Mouse (Mus musculus): ENCODE results near the gene Vgf. TPM values are rescaled to one million over a fixed set of nuclear protein-coding genes. Genes with fewer than 3 reads are reported as not detected.

The Vgf gene
- polyA plus RNA-seq (2015; fragmentation: Nextera tagmentation; extraction: Ambion mirVana) = 0.10 TPM in 1 of 2 replicates, not detected in the other

DNA sequence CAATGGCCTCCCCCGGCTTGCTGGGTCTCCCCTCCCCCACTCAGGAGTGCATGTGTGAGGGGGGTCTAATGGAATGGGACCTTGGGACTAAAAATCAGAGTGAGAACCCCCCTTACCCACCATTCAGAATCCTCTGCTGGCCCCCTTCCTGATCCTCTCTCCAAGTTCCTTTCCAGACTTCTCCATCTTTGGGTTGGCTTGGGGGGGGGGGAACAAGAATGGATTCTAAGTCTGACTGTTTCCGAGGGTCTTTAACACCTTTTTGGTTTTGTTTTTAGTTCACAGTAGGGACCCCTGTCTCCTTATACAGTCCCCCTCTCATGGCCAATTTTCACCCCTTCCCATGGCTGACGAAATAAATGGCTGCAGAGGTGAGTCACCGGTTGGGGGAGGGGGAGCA lies at the start of gene Vgf:
TSS of gene Vgf (plus strand) at position 301 of the 400 bp plus-strand sequence.
- no peak within 1 kb of the TSS for H3K9ac ChIP-seq
- no peaks in the 10 kb centered on the region for H3K9me3 ChIP-seq (replicated peaks)
- H3K27me3 ChIP-seq = peaks cover 77% of the 10 kb centered on the region
- H3K4me2 ChIP-seq = no peak within 1 kb of the TSS
- H3K27ac ChIP-seq = no peak within 1 kb of the TSS
- WGBS = 17% methylated on average over 4 of the region's 4 CpGs
- no peaks in the 10 kb centered on the region for H3K36me3 ChIP-seq
- H3K4me3 ChIP-seq = no peak within 1 kb of the TSS
- H3K4me1 ChIP-seq (replicated peaks) = peaks cover 17% of the 10 kb centered on the region
- ATAC-seq (replicated peaks; ENCODE audit: insufficient number of reproducible peaks, insufficient read depth, low FRiP score, low read depth) = no peak

DNA sequence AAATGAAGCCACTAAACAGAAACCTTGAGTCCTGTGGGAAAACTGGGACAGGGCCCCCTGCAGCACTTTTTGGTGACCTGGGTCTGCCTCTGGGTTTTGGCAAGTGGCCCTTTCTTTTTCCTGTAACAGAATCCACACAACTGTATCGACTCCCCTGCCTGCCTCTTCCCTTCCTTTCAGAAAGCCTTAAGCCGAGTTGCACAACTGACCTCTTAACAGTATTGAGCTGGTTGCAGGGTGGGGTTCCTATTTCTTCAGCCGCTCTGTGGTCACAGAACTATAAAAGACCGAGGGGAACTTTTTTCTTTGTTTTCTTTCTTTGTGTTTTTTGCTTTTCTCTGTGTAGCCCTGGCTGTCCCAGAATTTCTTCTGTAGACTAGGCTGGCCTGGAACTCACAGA lies 48.4 kb upstream of the Vgf start:
- Histone ChIP-seq H3K4me1 (replicated peaks) (0 out of 2 replicates have a peak, but pooled peaks cover 2% of the 10 kb centered on the region), H3K27ac (no peak overlapping the region), H3K9ac (no peak overlapping the region), H3K27me3 (no peaks in the 10 kb centered on the region), H3K4me3 (no peak overlapping the region), H3K9me3 (replicated peaks) (no peaks in the 10 kb centered on the region), H3K36me3 (peaks cover 17% of the 10 kb centered on the region), H3K4me2 (no peak overlapping the region)
- ATAC-seq (replicated peaks; ENCODE audit: insufficient number of reproducible peaks, insufficient read depth, low FRiP score, low read depth) = no peak
- 72% methylated on average over 4 of the region's 4 CpGs for WGBS

- ATAC-seq (replicated peaks; ENCODE audit: insufficient number of reproducible peaks, insufficient read depth, low FRiP score, low read depth) = no peak
- H3K27me3 ChIP-seq = no peaks in the 10 kb centered on the region
- H3K4me2 ChIP-seq = no peak overlapping the region
- WGBS = 78% methylated on average over 2 of the region's 2 CpGs
- peaks cover 17% of the 10 kb centered on the region for H3K36me3 ChIP-seq
- H3K4me3 ChIP-seq = no peak overlapping the region
- no peak overlapping the region for H3K9ac ChIP-seq
- no peak overlapping the region for H3K27ac ChIP-seq
- no peaks in the 10 kb centered on the region for H3K9me3 ChIP-seq (replicated peaks)
- H3K4me1 ChIP-seq (replicated peaks) = 0 out of 2 replicates have a peak, but pooled peaks cover 2% of the 10 kb centered on the region
These were observed 46.4 kb upstream of the Vgf start for GRCm38 (mm10) chr5:136979762-136980161.

GRCm38 (mm10) chr5:136980974-136981373 lies 45.2 kb upstream of the Vgf start:
- Histone ChIP-seq H3K9ac (no peak overlapping the region), H3K4me2 (no peak overlapping the region), H3K4me3 (no peak overlapping the region), H3K9me3 (replicated peaks) (no peaks in the 10 kb centered on the region), H3K4me1 (replicated peaks) (peaks cover 7% of the 10 kb centered on the region), H3K27me3 (no peaks in the 10 kb centered on the region), H3K36me3 (peaks cover 17% of the 10 kb centered on the region), H3K27ac (no peak overlapping the region)
- WGBS = 88% methylated on average over 8 of the region's 8 CpGs
- ATAC-seq (replicated peaks; ENCODE audit: insufficient number of reproducible peaks, insufficient read depth, low FRiP score, low read depth) = no peak

- H3K9me3 ChIP-seq (replicated peaks) = no peaks in the 10 kb centered on the region
- H3K27me3 ChIP-seq = no peaks in the 10 kb centered on the region
- peaks cover 17% of the 10 kb centered on the region for H3K36me3 ChIP-seq
- no peak overlapping the region for H3K4me2 ChIP-seq
- H3K9ac ChIP-seq = no peak overlapping the region
- H3K4me1 ChIP-seq (replicated peaks) = peaks cover 13% of the 10 kb centered on the region
- H3K4me3 ChIP-seq = no peak overlapping the region
- ATAC-seq (replicated peaks; ENCODE audit: insufficient number of reproducible peaks, insufficient read depth, low FRiP score, low read depth) = no peak
- 45% methylated on average over 16 of the region's 16 CpGs for WGBS
- no peak overlapping the region for H3K27ac ChIP-seq
These were observed 43.8 kb upstream of the Vgf start for GRCm38 (mm10) chr5:136982338-136982930.

DNA sequence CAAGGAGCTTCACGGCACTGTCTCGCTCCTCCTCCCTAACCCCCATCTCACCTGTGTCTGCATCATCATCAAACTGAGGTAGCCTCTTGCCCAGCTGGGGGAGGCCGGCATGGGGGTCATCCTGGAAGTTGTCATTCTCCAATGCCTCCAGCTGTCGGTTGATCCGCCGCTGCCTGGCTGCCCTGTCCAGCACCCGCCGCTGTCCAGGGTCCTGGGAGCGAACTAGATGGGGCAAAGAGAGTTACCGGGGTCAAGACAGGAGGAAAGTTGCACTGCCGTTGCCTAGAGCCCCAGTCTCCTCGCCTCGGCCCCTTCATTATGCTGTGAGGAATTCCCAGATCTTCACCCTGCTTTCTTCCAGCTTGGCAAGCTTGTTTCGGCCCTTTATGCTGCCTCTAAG lies 41.4 kb upstream of the Vgf start:
- no peak overlapping the region for H3K4me2 ChIP-seq
- H3K27ac ChIP-seq = no peak overlapping the region
- peaks cover 23% of the 10 kb centered on the region for H3K4me1 ChIP-seq (replicated peaks)
- H3K4me3 ChIP-seq = no peak overlapping the region
- H3K27me3 ChIP-seq = no peaks in the 10 kb centered on the region
- H3K36me3 ChIP-seq = peaks cover 20% of the 10 kb centered on the region
- no peaks in the 10 kb centered on the region for H3K9me3 ChIP-seq (replicated peaks)
- ATAC-seq (replicated peaks; ENCODE audit: insufficient number of reproducible peaks, insufficient read depth, low FRiP score, low read depth) = no peak
- no peak overlapping the region for H3K9ac ChIP-seq
- 53% methylated on average over 14 of the region's 14 CpGs for WGBS

DNA sequence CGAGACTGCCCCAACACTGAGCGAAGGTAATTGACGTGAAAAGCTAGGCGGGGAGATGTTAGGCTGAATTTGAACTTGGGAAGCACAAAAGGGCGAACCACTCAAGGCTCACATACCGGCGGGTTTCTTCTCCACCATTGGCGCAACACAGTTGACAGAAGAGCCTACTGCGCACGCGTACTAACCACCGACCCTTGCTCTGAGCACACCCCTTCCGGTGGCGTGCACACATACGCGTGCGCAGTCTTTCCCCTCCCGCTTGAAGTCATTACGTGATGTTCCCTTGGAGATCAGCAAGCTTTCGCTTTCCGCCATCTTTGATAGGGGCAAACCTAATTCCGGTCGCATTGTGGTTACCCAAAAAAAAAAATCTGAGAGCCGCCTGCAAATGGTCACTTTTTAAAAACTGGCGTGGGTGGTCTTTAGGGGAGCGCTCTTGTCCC lies 39.5 kb upstream of the Vgf start, which contains the start of gene Plod3:
TSS of gene Plod3 (plus strand) at position 325 of the 443 bp plus-strand sequence.
- Histone ChIP-seq H3K36me3 (peaks cover 28% of the 10 kb centered on the region), H3K27ac (peak within 1 kb of the TSS; percentile 87), H3K4me3 (peak within 1 kb of the TSS; percentile 84), H3K4me2 (peak within 1 kb of the TSS; percentile 90), H3K27me3 (no peaks in the 10 kb centered on the region), H3K4me1 (replicated peaks) (peaks cover 23% of the 10 kb centered on the region), H3K9me3 (replicated peaks) (no peaks in the 10 kb centered on the region), H3K9ac (peak within 1 kb of the TSS; percentile 93)
- peak; percentile 95 for ATAC-seq (replicated peaks; ENCODE audit: insufficient number of reproducible peaks, insufficient read depth, low FRiP score, low read depth)
- under 1% methylated on average over 26 of the region's 26 CpGs for WGBS

DNA sequence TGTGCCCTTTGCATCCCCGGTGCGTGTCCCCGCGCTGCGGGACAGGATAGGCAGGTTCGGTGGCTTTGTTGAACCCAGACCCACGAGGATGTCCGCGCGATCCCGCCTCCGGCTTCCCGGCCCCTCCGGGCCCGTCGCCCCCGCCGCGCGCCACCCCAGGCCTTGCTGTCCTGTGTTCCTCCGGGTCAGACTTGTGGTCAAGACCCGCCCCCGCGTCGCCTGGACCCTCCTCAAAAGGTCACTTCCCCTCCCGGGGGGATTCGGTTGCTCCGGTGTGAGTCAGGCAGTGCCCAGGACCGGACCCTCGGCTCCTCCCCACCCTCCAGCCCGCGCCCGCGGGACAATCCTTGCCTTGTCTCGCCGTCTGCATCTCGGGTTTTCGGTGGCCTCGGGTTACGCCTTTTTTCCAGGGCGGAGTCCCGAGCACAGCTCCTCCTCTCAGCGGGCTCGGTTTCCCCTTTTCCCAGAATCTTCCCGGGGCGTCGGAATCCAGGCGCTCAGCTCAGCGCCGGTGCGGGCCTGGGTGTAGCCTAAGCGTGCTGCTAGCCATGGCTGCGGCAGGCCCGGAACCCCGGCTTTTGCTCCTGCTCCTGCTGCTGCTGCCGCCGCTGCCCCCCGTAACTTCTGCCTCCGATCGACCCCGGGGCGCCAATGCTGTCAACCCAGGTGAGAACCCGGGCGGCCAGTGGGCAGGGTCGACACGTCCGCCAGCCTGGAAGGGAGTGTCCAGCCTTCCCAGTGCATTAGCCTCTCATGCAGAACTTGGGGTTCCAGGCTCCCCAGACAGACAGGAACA lies 38.9 kb upstream of the Vgf start:
- Histone ChIP-seq H3K4me3 (peak overlapping the region; percentile 84), H3K27me3 (no peaks in the 10 kb centered on the region), H3K36me3 (peaks cover 28% of the 10 kb centered on the region), H3K4me1 (replicated peaks) (peaks cover 22% of the 10 kb centered on the region), H3K27ac (peak overlapping the region; percentile 87), H3K4me2 (peak overlapping the region; percentile 90), H3K9ac (peak overlapping the region; percentile 93), H3K9me3 (replicated peaks) (no peaks in the 10 kb centered on the region)
- under 1% methylated on average over 67 of the region's 67 CpGs for WGBS
- ATAC-seq (replicated peaks; ENCODE audit: insufficient number of reproducible peaks, insufficient read depth, low FRiP score, low read depth) = peak; percentile 68

- Histone ChIP-seq H3K4me3 (peak within 1 kb of the TSS; percentile 84), H3K4me1 (replicated peaks) (peaks cover 21% of the 10 kb centered on the region), H3K4me2 (peak within 1 kb of the TSS; percentile 90), H3K27ac (peak within 1 kb of the TSS; percentile 87), H3K9ac (peak within 1 kb of the TSS; percentile 93), H3K27me3 (no peaks in the 10 kb centered on the region), H3K36me3 (peaks cover 33% of the 10 kb centered on the region), H3K9me3 (replicated peaks) (no peaks in the 10 kb centered on the region)
- ATAC-seq (replicated peaks; ENCODE audit: insufficient number of reproducible peaks, insufficient read depth, low FRiP score, low read depth) = no peak
- 6% methylated on average over 12 of the region's 12 CpGs for WGBS
These were observed 38.3 kb upstream of the Vgf start, which contains the start of gene Znhit1 for GRCm38 (mm10) chr5:136987934-136988271. Gene Znhit1, minus strand, starts transcription at chr5:136988021.

DNA sequence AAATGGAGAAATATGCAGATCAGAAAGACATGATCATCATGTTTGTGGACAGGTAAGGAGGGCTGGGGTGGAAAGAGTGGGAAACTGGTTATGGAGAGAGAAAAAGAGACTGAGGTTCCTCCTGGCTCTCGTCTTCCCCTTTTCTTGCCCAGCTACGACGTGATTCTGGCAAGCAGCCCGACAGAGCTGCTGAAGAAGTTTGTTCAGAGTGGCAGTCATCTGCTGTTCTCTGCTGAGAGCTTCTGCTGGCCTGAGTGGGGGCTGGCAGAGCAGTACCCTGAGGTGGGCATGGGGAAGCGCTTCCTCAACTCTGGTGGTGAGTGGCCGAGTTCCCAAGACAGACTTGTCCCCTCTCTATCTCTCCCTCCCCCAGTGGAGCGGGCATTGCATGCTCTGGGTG lies 37.8 kb upstream of the Vgf start:
- peak overlapping the region; percentile 90 for H3K4me2 ChIP-seq
- peaks cover 38% of the 10 kb centered on the region for H3K36me3 ChIP-seq
- 57% methylated on average over 7 of the region's 7 CpGs for WGBS
- no peaks in the 10 kb centered on the region for H3K9me3 ChIP-seq (replicated peaks)
- no peaks in the 10 kb centered on the region for H3K27me3 ChIP-seq
- H3K4me1 ChIP-seq (replicated peaks) = peaks cover 21% of the 10 kb centered on the region
- H3K4me3 ChIP-seq = peak overlapping the region; percentile 84
- H3K27ac ChIP-seq = peak overlapping the region; percentile 87
- ATAC-seq (replicated peaks; ENCODE audit: insufficient number of reproducible peaks, insufficient read depth, low FRiP score, low read depth) = no peak
- H3K9ac ChIP-seq = 0 out of 2 replicates have a peak overlapping the region, but pooled peaks have one; percentile 93

GRCm38 (mm10) chr5:136989801-136990200 lies 36.4 kb upstream of the Vgf start:
- Histone ChIP-seq H3K4me2 (no peak overlapping the region), H3K9me3 (replicated peaks) (no peaks in the 10 kb centered on the region), H3K27ac (no peak overlapping the region), H3K27me3 (no peaks in the 10 kb centered on the region), H3K4me3 (no peak overlapping the region), H3K36me3 (peaks cover 52% of the 10 kb centered on the region), H3K4me1 (replicated peaks) (peaks cover 21% of the 10 kb centered on the region), H3K9ac (no peak overlapping the region)
- no peak for ATAC-seq (replicated peaks; ENCODE audit: insufficient number of reproducible peaks, insufficient read depth, low FRiP score, low read depth)
- WGBS = 87% methylated on average over 6 of the region's 6 CpGs
